In the genomic region with DNA sequence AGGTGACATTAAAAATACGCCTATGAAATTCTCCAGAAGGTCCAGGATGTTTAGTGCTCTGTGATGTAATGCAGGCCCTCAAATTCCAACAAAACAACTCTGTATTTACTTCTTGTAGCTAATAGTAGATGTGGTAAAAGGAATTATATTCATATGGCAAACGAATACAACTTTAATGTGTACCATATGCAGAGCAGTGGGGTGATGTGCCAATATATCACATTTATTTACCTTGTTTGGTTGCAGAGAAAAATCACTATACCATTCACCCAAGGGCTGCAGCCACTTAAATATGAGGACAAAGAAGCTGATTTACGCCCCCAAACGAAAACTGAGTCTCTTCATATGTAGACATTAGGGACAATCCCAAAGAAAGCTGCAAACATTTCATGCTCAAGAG, we compare ENCODE assay signal across 27 mouse cellular contexts.
A peak's percentile ranks its signal among the peaks of the same experiment; 100 is the strongest.
DNase-seq lines count a peak whose midpoint lies in the region; ATAC-seq lines count a peak whose summit lies in the region.
"Had no signal": no experiment of that assay in that cellular context is flagged by ENCODE, and none has a peak within 500 bp of the region (broad histone marks: within the 10 kb centered on the region; RNA-seq: fewer than 3 reads in every experiment).

No protein-coding gene starts in this region.

- H3K9me3 ChIP-seq in hindbrain, embryonic 14.5 days (ENCODE audit: control insufficient read depth, low read length) = no peaks in the 10 kb centered on the region
- H3K9me3 ChIP-seq in hindbrain, embryonic 11.5 days (ENCODE audit: control insufficient read depth, low read length) = no peaks in the 10 kb centered on the region
- no peaks in the 10 kb centered on the region for H3K9me3 ChIP-seq in embryonic facial prominence, embryonic 13.5 days
- H3K9me3 ChIP-seq in limb, embryonic 11.5 days (ENCODE audit: control insufficient read depth, low read length) = no peaks in the 10 kb centered on the region
- H3K9me3 ChIP-seq: forebrain, embryonic 10.5 days; forebrain, embryonic 15.5 days; lung, embryonic 15.5 days; midbrain, embryonic 10.5 days had no signal

- no peak overlapping the region for H3K4me3 ChIP-seq in hindbrain, embryonic 14.5 days (replicated peaks; ENCODE audit: low read length)
- H3K4me3 ChIP-seq in hindbrain, embryonic 11.5 days (ENCODE audit: low read depth, low read length) = no peak overlapping the region
- H3K4me3 ChIP-seq in embryonic facial prominence, embryonic 13.5 days = no peak overlapping the region
- H3K4me3 ChIP-seq in limb, embryonic 11.5 days (ENCODE audit: low read depth, low read length) = no peak overlapping the region
- H3K4me3 ChIP-seq: forebrain, embryonic 10.5 days; forebrain, embryonic 15.5 days; gastrocnemius, adult 2 months; lung, embryonic 15.5 days; midbrain, embryonic 10.5 days; myocyte had no signal

- H3K4me1 ChIP-seq in hindbrain, embryonic 14.5 days (replicated peaks; ENCODE audit: control insufficient read depth, insufficient read depth, low read length) = peaks cover 2% of the 10 kb centered on the region; the same call in 1 of the 2 replicates
- no peaks in the 10 kb centered on the region for H3K4me1 ChIP-seq in hindbrain, embryonic 11.5 days (replicated peaks; ENCODE audit: control insufficient read depth, insufficient read depth, low read length)
- H3K4me1 ChIP-seq in embryonic facial prominence, embryonic 13.5 days = peaks cover 19% of the 10 kb centered on the region
- peaks cover 4% of the 10 kb centered on the region for H3K4me1 ChIP-seq in limb, embryonic 11.5 days (ENCODE audit: control insufficient read depth, insufficient read depth, low read length)
- H3K4me1 ChIP-seq: forebrain, embryonic 10.5 days; forebrain, embryonic 15.5 days; lung, embryonic 15.5 days had no signal

- H3K9ac ChIP-seq in hindbrain, embryonic 14.5 days = no peak overlapping the region
- no peak overlapping the region for H3K9ac ChIP-seq in hindbrain, embryonic 11.5 days (ENCODE audit: low read depth, low read length)
- H3K9ac ChIP-seq in embryonic facial prominence, embryonic 13.5 days = no peak overlapping the region
- H3K9ac ChIP-seq in limb, embryonic 11.5 days (ENCODE audit: low read length) = no peak overlapping the region
- H3K9ac ChIP-seq: forebrain, embryonic 15.5 days; lung, embryonic 15.5 days had no signal

- WGBS in hindbrain, embryonic 14.5 days = 85% methylated on average over 4 of the region's 4 CpGs
- 94% methylated on average over 4 of the region's 4 CpGs for WGBS in hindbrain, embryonic 11.5 days
- 46% methylated on average over 4 of the region's 4 CpGs for WGBS in embryonic facial prominence, embryonic 13.5 days
- WGBS in limb, embryonic 11.5 days = 49% methylated on average over 4 of the region's 4 CpGs

- no peak for ATAC-seq in hindbrain, embryonic 14.5 days (ENCODE audit: low FRiP score)
- ATAC-seq in hindbrain, embryonic 11.5 days (ENCODE audit: low FRiP score) = no peak
- ATAC-seq in embryonic facial prominence, embryonic 13.5 days (ENCODE audit: insufficient number of reproducible peaks, insufficient read depth, low FRiP score, low TSS enrichment, low read depth) = 0 out of 2 replicates have a peak, but pooled peaks have one; percentile 27
- peak; percentile 69 for ATAC-seq in limb, embryonic 11.5 days (ENCODE audit: insufficient number of reproducible peaks, low FRiP score, low TSS enrichment, low read depth)

- DNase-seq in hindbrain, embryonic 14.5 days (ENCODE audit: low spot score) = no peak
- no peak for DNase-seq in hindbrain, embryonic 11.5 days (ENCODE audit: low spot score)
- DNase-seq in limb, embryonic 11.5 days (ENCODE audit: low spot score) = no peak
- DNase-seq in kidney, adult 11 months = no peak
- no peak for DNase-seq in right cerebral cortex, adult 18-20 months
- DNase-seq in ovary, postnatal 36 days (ENCODE audit: low spot score) = no peak
- DNase-seq: adrenal gland, postnatal 10 days; cerebellum, adult 8-10 months; gastrocnemius, adult 2 months; gastrocnemius, postnatal 36 days; heart, adult 18-20 months; heart, postnatal 4 days; kidney, adult 2 months; kidney, postnatal 36 days; spleen, adult 18-20 months; thymus, adult 18-20 months; thymus, postnatal 36 days had no signal

- H3K4me2 ChIP-seq in hindbrain, embryonic 14.5 days (replicated peaks) = no peak overlapping the region
- no peak overlapping the region for H3K4me2 ChIP-seq in hindbrain, embryonic 11.5 days (replicated peaks; ENCODE audit: low read depth, low read length)
- peak overlapping the region; percentile 28 for H3K4me2 ChIP-seq in embryonic facial prominence, embryonic 13.5 days
- no peak overlapping the region for H3K4me2 ChIP-seq in limb, embryonic 11.5 days (ENCODE audit: low read depth, severe bottlenecking)
- H3K4me2 ChIP-seq: forebrain, embryonic 15.5 days; heart, embryonic 11.5 days; liver, embryonic 11.5 days; lung, embryonic 15.5 days had no signal

- peak overlapping the region; percentile 57; the same call in 1 of the 2 replicates for H3K27ac ChIP-seq in hindbrain, embryonic 14.5 days
- H3K27ac ChIP-seq in hindbrain, embryonic 11.5 days (ENCODE audit: low read depth, low read length) = no peak overlapping the region
- H3K27ac ChIP-seq in embryonic facial prominence, embryonic 13.5 days = peak overlapping the region; percentile 90
- peak overlapping the region; percentile 63 for H3K27ac ChIP-seq in limb, embryonic 11.5 days (replicated peaks; ENCODE audit: low read depth, low read length)
- H3K27ac ChIP-seq: forebrain, embryonic 10.5 days; forebrain, embryonic 15.5 days; gastrocnemius, adult 2 months; lung, embryonic 15.5 days; midbrain, embryonic 10.5 days; stomach, postnatal 0 days had no signal

- H3K27me3 ChIP-seq in hindbrain, embryonic 14.5 days (ENCODE audit: control insufficient read depth, insufficient read depth, low read length) = no peaks in the 10 kb centered on the region
- no peaks in the 10 kb centered on the region for H3K27me3 ChIP-seq in hindbrain, embryonic 11.5 days (ENCODE audit: control insufficient read depth, insufficient read depth, low read length)
- no peaks in the 10 kb centered on the region for H3K27me3 ChIP-seq in embryonic facial prominence, embryonic 13.5 days
- no peaks in the 10 kb centered on the region for H3K27me3 ChIP-seq in limb, embryonic 11.5 days (ENCODE audit: control insufficient read depth, insufficient read depth, low read length)
- H3K27me3 ChIP-seq: forebrain, embryonic 15.5 days; lung, embryonic 15.5 days; Patski had no signal

- H3K36me3 ChIP-seq in hindbrain, embryonic 14.5 days (replicated peaks; ENCODE audit: control insufficient read depth, insufficient read depth) = no peaks in the 10 kb centered on the region
- no peaks in the 10 kb centered on the region for H3K36me3 ChIP-seq in hindbrain, embryonic 11.5 days (ENCODE audit: control insufficient read depth, insufficient read depth, low read length)
- H3K36me3 ChIP-seq in embryonic facial prominence, embryonic 13.5 days = no peaks in the 10 kb centered on the region
- H3K36me3 ChIP-seq in limb, embryonic 11.5 days (ENCODE audit: control insufficient read depth, insufficient read depth, low read length) = no peaks in the 10 kb centered on the region
- H3K36me3 ChIP-seq: forebrain, embryonic 10.5 days; forebrain, embryonic 15.5 days; lung, embryonic 15.5 days had no signal

Comparison
In these comparisons a context has a peak if more than half of its experiments do, and no peak if none do; other contexts are left out.
1. ATAC-seq: peak in embryonic facial prominence, embryonic 13.5 days (single experiment) and limb, embryonic 11.5 days (single experiment); none in hindbrain, embryonic 14.5 days (single experiment) and hindbrain, embryonic 11.5 days (single experiment).